Mouse (Mus musculus) T-cell, adult 2 months (primary cell): ENCODE measurements around the gene Esyt1.

Source experiments
- DNase-seq: peaks from one replicate; pipeline ENCODE4 v3.0.0; 2022; ENCODE audit warnings: low spot score

Gene Esyt1

DNA sequence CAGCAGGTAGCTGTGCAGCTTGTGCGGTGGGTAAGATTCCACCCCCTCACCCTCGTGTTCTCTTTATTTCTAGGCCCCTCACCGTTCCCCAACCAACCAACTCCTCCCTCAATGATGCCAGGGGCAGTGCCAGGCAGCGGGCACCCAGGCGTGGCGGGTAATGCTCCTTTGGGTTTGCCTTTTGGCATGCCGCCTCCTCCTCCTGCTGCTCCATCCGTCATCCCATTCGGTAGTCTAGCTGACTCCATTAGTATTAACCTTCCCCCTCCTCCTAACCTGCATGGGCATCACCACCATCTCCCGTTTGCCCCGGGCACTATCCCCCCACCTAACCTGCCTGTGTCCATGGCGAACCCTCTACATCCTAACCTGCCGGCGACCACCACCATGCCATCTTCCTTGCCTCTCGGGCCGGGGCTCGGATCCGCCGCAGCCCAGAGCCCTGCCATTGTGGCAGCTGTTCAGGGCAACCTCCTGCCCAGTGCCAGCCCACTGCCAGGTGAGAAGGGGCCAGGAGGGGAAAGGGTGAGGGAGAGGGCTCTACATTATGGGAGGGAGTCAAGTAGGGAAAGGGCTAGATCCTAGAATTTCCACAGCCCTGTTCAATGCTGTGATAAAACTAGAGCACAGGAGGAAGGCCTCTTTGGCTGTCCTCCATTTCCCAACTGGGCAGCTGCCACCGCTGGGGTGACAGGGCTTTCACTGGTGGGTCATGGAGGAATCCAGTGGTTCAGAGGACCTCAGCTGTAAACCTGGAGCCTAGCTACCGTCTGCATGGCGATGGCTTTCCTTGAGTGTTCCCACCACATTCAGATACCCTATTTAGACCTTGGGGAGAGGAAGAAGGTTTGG lies 37.6 kb downstream of the Esyt1 start:
- DNase-seq = no peak

DNA sequence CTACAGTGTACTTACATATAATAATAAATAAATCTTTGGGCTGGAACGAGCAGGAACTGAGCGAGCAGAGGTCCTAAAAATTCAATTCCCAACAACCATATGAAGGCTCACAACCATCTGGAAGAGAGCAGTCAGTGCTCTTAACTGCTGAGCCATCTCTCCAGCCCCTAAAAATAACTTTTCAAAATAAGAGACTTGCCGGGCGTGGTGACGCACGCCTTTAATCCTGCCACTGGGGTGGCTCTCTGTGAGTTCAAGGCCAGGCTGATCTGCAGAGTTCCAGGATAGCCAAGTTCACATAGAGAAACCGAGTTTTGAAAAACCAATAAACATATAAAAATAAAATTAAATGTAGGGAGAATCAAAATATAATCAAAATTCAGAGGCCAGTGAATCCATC lies 39.3 kb downstream of the Esyt1 start:
- no peak for DNase-seq

GRCm38 (mm10) chr10:128474366-128474765 lies 51.3 kb downstream of the Esyt1 start:
- DNase-seq = no peak

GRCm38 (mm10) chr10:128460270-128460630 lies 65.4 kb downstream of the Esyt1 start:
- DNase-seq = no peak
